Mouse (Mus musculus) CH12.LX (cell line): ENCODE results near the gene Src. TPM values are rescaled to one million over a fixed set of nuclear protein-coding genes. Genes with fewer than 3 reads are reported as not detected.

ENCODE experiments used
- DNase-seq: peaks from one replicate; pipeline ENCODE4 v3.0.0-alpha.2; 2013; ENCODE audit errors: extremely low read depth
- H3K27ac ChIP-seq: 2 replicates; pipeline ENCODE4 v1.5.1; 2012; ENCODE audit warnings: low read depth, mild to moderate bottlenecking, control low read depth, moderate library complexity; ENCODE audit not compliant: insufficient read depth
- H3K27me3 ChIP-seq: replicated peaks from 2 replicates; pipeline ENCODE3; 2012; ENCODE audit warnings: inconsistent platforms
- H3K36me3 ChIP-seq, 2 experiments: replicated peaks in 1 of 2; 2 replicates each; pipeline versions ENCODE3 to v1.6.1; 2012; ENCODE audit warnings: inconsistent platforms in 1 of 2, low read length in 1 of 2, mild to moderate bottlenecking in 1 of 2, mixed read lengths in 1 of 2, moderate library complexity in 1 of 2; ENCODE audit not compliant: control insufficient read depth in 1 of 2, insufficient read depth in 1 of 2
- H3K4me1 ChIP-seq, 2 experiments: 2 replicates each; pipeline ENCODE4 v1.6.1; 2012; ENCODE audit warnings: inconsistent platforms in 1 of 2, moderate library complexity in 1 of 2; ENCODE audit not compliant: insufficient read depth in 2 of 2, control insufficient read depth in 1 of 2
- H3K4me2 ChIP-seq: 2 replicates; pipeline ENCODE4 v1.6.1; 2012; ENCODE audit warnings: low read depth, mild to moderate bottlenecking, control low read depth; ENCODE audit not compliant: poor library complexity, insufficient read depth, severe bottlenecking
- H3K4me3 ChIP-seq, 3 experiments: fragments of 150-350 bp in 1 of 3; sonication (generic) in 1 of 3; replicated peaks in 1 of 3; 2 replicates each; pipeline versions ENCODE3 to v1.5.1; 2011 to 2012; ENCODE audit warnings: low read depth in 2 of 3, low read length in 2 of 3, mild to moderate bottlenecking in 2 of 3, moderate library complexity in 2 of 3, control low read depth in 1 of 3, improper control_type of control experiment in 1 of 3, inconsistent platforms in 1 of 3, mixed read lengths in 1 of 3; ENCODE audit not compliant: poor library complexity in 1 of 3
- H3K79me2 ChIP-seq: replicated peaks from 2 replicates; pipeline ENCODE4 v1.6.1; 2012; ENCODE audit warnings: mild to moderate bottlenecking, moderate library complexity; ENCODE audit not compliant: control insufficient read depth, poor library complexity, insufficient read depth, severe bottlenecking; ENCODE audit errors: extremely low read depth
- H3K9ac ChIP-seq: 2 replicates; pipeline ENCODE4 v1.6.1; 2012; ENCODE audit warnings: low read depth, mild to moderate bottlenecking, control low read depth, moderate library complexity; ENCODE audit not compliant: insufficient read depth
- H3K9me3 ChIP-seq: replicated peaks from 2 replicates; pipeline ENCODE3; 2012; ENCODE audit warnings: low read length, inconsistent platforms, mixed read lengths
- GABPA ChIP-seq: IDR thresholded peaks from 2 replicates; pipeline ENCODE4 v1.6.1; 2012; ENCODE audit warnings: low read depth, low read length, improper control_type of control experiment, inconsistent platforms; ENCODE audit not compliant: insufficient replicate concordance
- JUN ChIP-seq: IDR thresholded peaks from 2 replicates; pipeline ENCODE4 v1.6.1; 2011; ENCODE audit warnings: low read depth, mild to moderate bottlenecking, low read length, improper control_type of control experiment, moderate library complexity; ENCODE audit not compliant: insufficient read depth
- JUND ChIP-seq: conservative IDR thresholded peaks from 2 replicates; pipeline ENCODE4 v1.6.1; 2011; ENCODE audit warnings: low read depth, low read length, improper control_type of control experiment
- KAT2A ChIP-seq: IDR thresholded peaks from 2 replicates; pipeline ENCODE4 v1.6.1; 2012; ENCODE audit warnings: low read length, improper control_type of control experiment, inconsistent platforms; ENCODE audit not compliant: insufficient replicate concordance
- MXI1 ChIP-seq: IDR thresholded peaks from 2 replicates; pipeline ENCODE4 v1.6.1; 2011; ENCODE audit warnings: mild to moderate bottlenecking, low read depth, low read length, improper control_type of control experiment
- MYC ChIP-seq: IDR thresholded peaks from 2 replicates; pipeline ENCODE4 v1.6.1; 2011; ENCODE audit warnings: low read depth, mild to moderate bottlenecking, improper control_type of control experiment, low read length
- NELFE ChIP-seq: IDR thresholded peaks from 2 replicates; pipeline ENCODE4 v1.6.1; 2011; ENCODE audit warnings: low read depth, low read length, improper control_type of control experiment
- POLR2A ChIP-seq: IDR thresholded peaks from 2 replicates; pipeline ENCODE4 v1.6.1; 2011; ENCODE audit warnings: low read depth, mild to moderate bottlenecking, improper control_type of control experiment, low read length
- RCOR1 ChIP-seq: conservative IDR thresholded peaks from 2 replicates; pipeline ENCODE4 v1.6.1; 2012; ENCODE audit warnings: low read depth, mild to moderate bottlenecking, inconsistent platforms, low read length, improper control_type of control experiment
- TBP ChIP-seq: conservative IDR thresholded peaks from 2 replicates; pipeline ENCODE4 v1.6.1; 2011; ENCODE audit warnings: low read depth, low read length, improper control_type of control experiment
- TCF12 ChIP-seq: IDR thresholded peaks from 2 replicates; pipeline ENCODE4 v1.6.1; 2014; ENCODE audit warnings: low read depth, mild to moderate bottlenecking, inconsistent platforms, low read length, improper control_type of control experiment
- UBTF ChIP-seq: IDR thresholded peaks from 2 replicates; pipeline ENCODE4 v1.6.1; 2012; ENCODE audit warnings: low read depth, mild to moderate bottlenecking, inconsistent platforms, low read length, improper control_type of control experiment, moderate library complexity
- USF1 ChIP-seq: IDR thresholded peaks from 2 replicates; pipeline ENCODE4 v1.6.1; 2014; ENCODE audit warnings: low read depth, mild to moderate bottlenecking, inconsistent platforms, low read length, improper control_type of control experiment
- ZKSCAN1 ChIP-seq: IDR thresholded peaks from 2 replicates; pipeline ENCODE4 v1.6.1; 2012; ENCODE audit warnings: low read depth, inconsistent platforms, low read length, improper control_type of control experiment, borderline replicate concordance
- ZMIZ1 ChIP-seq: IDR thresholded peaks from 2 replicates; pipeline ENCODE4 v1.6.1; 2012; ENCODE audit warnings: low read depth, mild to moderate bottlenecking, inconsistent platforms, low read length, improper control_type of control experiment
- dilution Hi-C: fragments of 300-500 bp; cut with MboI; formaldehyde crosslinking; loops from 2 replicates; pipeline ENCODE4 v1.14.3; 2020; ENCODE audit warnings: low sequenced_read_pairs; ENCODE audit not compliant: extremely low pct_unique_long_range_greater_than_20kb, extremely low pct_ligation_motif_present
- in situ Hi-C: fragments of 300-500 bp; cut with MboI; formaldehyde crosslinking; loops from 3 replicates; pipeline ENCODE4 v1.14.3; 2019; ENCODE audit warnings: low sequenced_read_pairs, low pct_ligation_motif_present, low pct_unique_long_range_greater_than_20kb, mixed read lengths
- polyA plus RNA-seq: library from polyadenylated mRNA; unstranded; fragments of >175 nt; gene quantifications from 2 replicates; pipeline ENCODE4 v1.2.1, GENCODE M21; 2012; ENCODE audit warnings: low read depth; ENCODE audit not compliant: insufficient read length
- total RNA-seq, 2 experiments: library from RNA; depleted of rRNA; stranded (reverse); fragments of 300-350 nt in 1 of 2; fragments of >200 nt in 1 of 2; gene quantifications; 2 replicates each; pipeline ENCODE4 v1.2.3; 2012 to 2014

The Src gene
- total and polyA plus RNA-seq, 3 experiments, result 0.20 to 0.37 (median 0.25) TPM

GRCm38 (mm10) chr2:157500364-157500763 is 82.1 kb downstream of the Src start:
- Histone ChIP-seq H3K4me1 (0 out of 4 replicates have a peak, but pooled peaks cover 0 to 3% of the 10 kb centered on the region in 2 experiments), H3K79me2 (no peaks in the 10 kb centered on the region), H3K4me2 (no peak overlapping the region), H3K4me3 (no peak overlapping the region), H3K36me3 (no peaks in the 10 kb centered on the region), H3K9me3 (no peaks in the 10 kb centered on the region), H3K9ac (no peak overlapping the region), H3K27ac (no peak overlapping the region), H3K27me3 (peaks cover 93% of the 10 kb centered on the region)
- TF ChIP-seq USF1, result no peak
- TF ChIP-seq JUN, result no peak
- TF ChIP-seq ZKSCAN1, result no peak
- no peak for TF ChIP-seq ZMIZ1
- no peak for TF ChIP-seq MYC
- TF ChIP-seq POLR2A, result no peak
- TF ChIP-seq TBP, result no peak
- TF ChIP-seq JUND, result no peak
- no peak for TF ChIP-seq UBTF
- no peak for TF ChIP-seq GABPA
- peak; percentile 20 for DNase-seq
- in situ Hi-C loops (no loop called here), dilution Hi-C loops (no loop called here)

- H3K27me3 ChIP-seq, result peaks cover 92% of the 10 kb centered on the region
- no peaks in the 10 kb centered on the region for H3K9me3 ChIP-seq
- in situ Hi-C loops, result no loop called here
- H3K9ac ChIP-seq, result no peak overlapping the region
- no peak overlapping the region for H3K27ac ChIP-seq
- H3K79me2 ChIP-seq, result no peaks in the 10 kb centered on the region
- no peak overlapping the region for H3K4me3 ChIP-seq
- dilution Hi-C loops, result no loop called here
- H3K4me2 ChIP-seq, result no peak overlapping the region
- no peak for TF ChIP-seq MXI1
- TF ChIP-seq JUND, result no peak
- TF ChIP-seq KAT2A, result no peak
- no peak for TF ChIP-seq UBTF
- TF ChIP-seq POLR2A, result no peak
- TF ChIP-seq TCF12, result no peak
- TF ChIP-seq NELFE, result no peak
- TF ChIP-seq RCOR1, result no peak
- 0 out of 4 replicates have a peak, but pooled peaks cover 0 to 3% of the 10 kb centered on the region in 2 experiments for H3K4me1 ChIP-seq
- no peak for DNase-seq
- H3K36me3 ChIP-seq, result no peaks in the 10 kb centered on the region
These were observed 83.1 kb downstream of the Src start for GRCm38 (mm10) chr2:157501324-157501723.
